Mouse (Mus musculus) kidney, postnatal 0 days (tissue): Measurements from ENCODE around the gene Dusp23. TPM values are rescaled to one million over a fixed set of nuclear protein-coding genes. Genes with fewer than 3 reads are reported as not detected.

Experiments
- ATAC-seq: fragments of 200-750 bp; cut with Nextera tagmentation; replicated peaks from 2 replicates; pipeline ENCODE4 v1.8.0; 2017; ENCODE audit warnings: low read depth, moderate number of reproducible peaks, moderate TSS enrichment, moderate library complexity; ENCODE audit not compliant: low FRiP score
- DNase-seq: peaks from one replicate; pipeline ENCODE4 v3.0.0-alpha.2; 2016; ENCODE audit warnings: low spot score
- H3K27ac ChIP-seq: fragments of 300-500 bp; sonication (generic); 2 replicates; pipeline ENCODE4 v1.5.1; 2014; ENCODE audit warnings: mild to moderate bottlenecking
- H3K27me3 ChIP-seq: fragments of 300-500 bp; sonication (generic); 2 replicates; pipeline ENCODE4 v1.6.1; 2014; ENCODE audit warnings: low read length, mixed read lengths; ENCODE audit not compliant: insufficient read depth
- H3K36me3 ChIP-seq: fragments of 300-500 bp; sonication (generic); 2 replicates; pipeline ENCODE4 v1.6.1; 2014; ENCODE audit warnings: low read length, mixed read lengths; ENCODE audit not compliant: insufficient read depth
- H3K4me1 ChIP-seq: fragments of 300-500 bp; sonication (generic); replicated peaks from 2 replicates; pipeline ENCODE4 v1.6.1; 2014; ENCODE audit warnings: antibody characterized with exemption, low read length, mixed read lengths; ENCODE audit not compliant: insufficient read depth
- H3K4me2 ChIP-seq: fragments of 300-500 bp; sonication (generic); 2 replicates; pipeline ENCODE4 v1.6.1; 2014; ENCODE audit warnings: mild to moderate bottlenecking, low read length, moderate library complexity, mixed read lengths
- H3K4me3 ChIP-seq: fragments of 300-500 bp; sonication (generic); replicated peaks from 2 replicates; pipeline ENCODE4 v1.5.1; 2014; ENCODE audit warnings: low read depth, low read length
- H3K9ac ChIP-seq: fragments of 300-500 bp; sonication (generic); 2 replicates; pipeline ENCODE4 v1.6.1; 2014; ENCODE audit warnings: low read depth, low read length
- H3K9me3 ChIP-seq: fragments of 300-500 bp; sonication (generic); replicated peaks from 2 replicates; pipeline ENCODE4 v1.6.1; 2016; ENCODE audit warnings: low read length, inconsistent platforms, mixed read lengths
- CTCF ChIP-seq: IDR thresholded peaks from 2 replicates; pipeline ENCODE4 v1.5.1; 2016; ENCODE audit warnings: antibody characterized with exemption, low read depth, mild to moderate bottlenecking, moderate library complexity
- WGBS: fragments of 180-500 bp; shearing (Covaris S2); extraction: QIAGEN DNeasy Blood & Tissue Kit; methylation state at CpG from one replicate; pipeline ENCODE4 v1.1.7; 2014; 5-methylcytosine and 5-hydroxymethylcytosine counted together
- polyA plus RNA-seq: library from polyadenylated mRNA; unstranded; fragments of >200 nt; fragmentation: Nextera tagmentation; extraction: Ambion mirVana; gene quantifications from 2 replicates; pipeline ENCODE4 v1.2.1, GENCODE M21; 2015

The Dusp23 gene
- polyA plus RNA-seq, 1 experiment from 2014 or later, result 27.4 TPM

- ATAC-seq, result no peak
- WGBS, result 43% methylated on average over 4 of the region's 4 CpGs
- Histone ChIP-seq H3K9ac (no peak overlapping the region), H3K36me3 (no peaks in the 10 kb centered on the region), H3K4me2 (no peak overlapping the region), H3K9me3 (no peaks in the 10 kb centered on the region), H3K4me1 (no peaks in the 10 kb centered on the region), H3K27ac (no peak overlapping the region), H3K4me3 (no peak overlapping the region), H3K27me3 (no peaks in the 10 kb centered on the region)
- no peak for DNase-seq
- TF ChIP-seq CTCF, result no peak
These were observed 47.7 kb downstream of the Dusp23 start for GRCm38 (mm10) chr1:172585026-172585425.

- H3K4me2 ChIP-seq, result no peak overlapping the region
- H3K4me1 ChIP-seq, result no peaks in the 10 kb centered on the region
- H3K36me3 ChIP-seq, result no peaks in the 10 kb centered on the region
- DNase-seq (no peak), ATAC-seq (no peak)
- no peak for TF ChIP-seq CTCF
- no peak overlapping the region for H3K27ac ChIP-seq
- H3K9me3 ChIP-seq, result no peaks in the 10 kb centered on the region
- H3K9ac ChIP-seq, result no peak overlapping the region
- H3K4me3 ChIP-seq, result no peak overlapping the region
- 80% methylated on average over 6 of the region's 6 CpGs for WGBS
- no peaks in the 10 kb centered on the region for H3K27me3 ChIP-seq
These were observed 48.5 kb downstream of the Dusp23 start for GRCm38 (mm10) chr1:172584271-172584670.

GRCm38 (mm10) chr1:172582436-172582835, 50.3 kb downstream of the Dusp23 start:
- 79% methylated on average over 8 of the region's 8 CpGs for WGBS
- H3K27me3 ChIP-seq, result no peaks in the 10 kb centered on the region
- no peaks in the 10 kb centered on the region for H3K9me3 ChIP-seq
- no peak for DNase-seq
- no peak overlapping the region for H3K4me3 ChIP-seq
- no peak overlapping the region for H3K4me2 ChIP-seq
- TF ChIP-seq CTCF, result no peak
- no peak overlapping the region for H3K27ac ChIP-seq
- H3K4me1 ChIP-seq, result no peaks in the 10 kb centered on the region
- H3K9ac ChIP-seq, result no peak overlapping the region
- H3K36me3 ChIP-seq, result no peaks in the 10 kb centered on the region
- ATAC-seq, result no peak

Other genes with a start within 250 kb of the Dusp23 start
- 1.3 and 2.3 TPM in 2 replicates for gene Slamf9, start 157.6 kb downstream of the Dusp23 start, polyA plus RNA-seq
- 12.5 and 13.3 TPM in 2 replicates for gene Igsf9, start 151.2 kb downstream of the Dusp23 start, polyA plus RNA-seq
- 225 and 250 TPM in 2 replicates for gene Tagln2, start 132.9 kb downstream of the Dusp23 start, polyA plus RNA-seq
- gene Cfap45, start 112.2 kb downstream of the Dusp23 start, polyA plus RNA-seq, result 1.1 and 1.3 TPM in 2 replicates
- 1.0 and 1.6 TPM in 2 replicates for gene Vsig8, start 77.0 kb downstream of the Dusp23 start, polyA plus RNA-seq
- gene Slamf8, start 42.4 kb downstream of the Dusp23 start, polyA plus RNA-seq, result 0.16 and 0.18 TPM in 2 replicates
- gene Fcrl6, start 30.4 kb downstream of the Dusp23 start, polyA plus RNA-seq, result not detected in 2 replicates
- 0.08 TPM in 1 of 2 replicates, not detected in the other for gene Crp, start 65.1 kb upstream of the Dusp23 start, polyA plus RNA-seq